In the genomic region with DNA sequence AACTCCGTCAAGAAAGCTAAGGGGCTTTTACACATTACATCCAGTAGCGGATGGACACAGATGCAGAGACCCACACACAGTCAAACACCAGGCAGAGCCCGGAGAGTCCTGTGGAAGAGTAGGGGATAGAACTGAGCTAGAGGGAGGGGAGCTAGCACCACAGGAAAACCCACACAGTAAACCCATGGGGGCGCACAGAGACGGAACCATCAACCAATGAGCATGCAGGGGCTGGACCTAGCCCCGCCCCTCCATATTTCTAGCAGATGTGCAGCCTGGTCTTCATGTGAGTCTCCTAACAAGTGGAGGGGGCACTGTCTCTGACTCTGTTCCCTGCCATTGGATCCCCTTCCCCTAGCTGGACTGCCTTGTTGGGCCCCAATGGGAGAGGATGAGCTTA, we compare ENCODE assay signal across 18 mouse cellular contexts. TPM values are rescaled to one million over a fixed set of nuclear protein-coding genes. Genes with fewer than 3 reads are reported as not detected.
A peak's percentile ranks its signal among the peaks of the same experiment; 100 is the strongest.
DNase-seq lines count a peak whose midpoint lies in the region; ATAC-seq and TF ChIP-seq lines count a peak whose summit lies in the region.
"Had no signal": no experiment of that assay in that cellular context is flagged by ENCODE, and none has a peak within 500 bp of the region (broad histone marks: within the 10 kb centered on the region; RNA-seq: fewer than 3 reads in every experiment).

No protein-coding gene starts in this region.

- no peak for TF ChIP-seq POLR2A in thymus, adult 2 months (IDR thresholded peaks at IDR 0.05; ENCODE audit: control insufficient read depth, extremely low read depth, insufficient read depth, low read length, poor library complexity)

- no peak overlapping the region for H3K4me3 ChIP-seq in forebrain, embryonic 13.5 days
- H3K4me3 ChIP-seq in forebrain, embryonic 10.5 days = no peak overlapping the region
- no peak overlapping the region for H3K4me3 ChIP-seq in limb, embryonic 15.5 days
- H3K4me3 ChIP-seq in limb, embryonic 10.5 days = no peak overlapping the region
- H3K4me3 ChIP-seq in thymus, adult 2 months (ENCODE audit: control insufficient read depth, insufficient read depth, low read length) = no peak overlapping the region
- H3K4me3 ChIP-seq in lung, postnatal 0 days (ENCODE audit: low read depth, low read length) = no peak overlapping the region
- H3K4me3 ChIP-seq: embryonic facial prominence, embryonic 15.5 days; heart, embryonic 13.5 days had no signal

- TF ChIP-seq CTCF in thymus, adult 2 months (IDR thresholded peaks at IDR 0.05; ENCODE audit: borderline replicate concordance, control insufficient read depth, extremely low read depth, insufficient read depth, low read length, poor library complexity) = no peak
- TF ChIP-seq CTCF in lung, postnatal 0 days (IDR thresholded peaks at IDR 0.05) = no peak

- ATAC-seq in forebrain, embryonic 13.5 days = 0 out of 2 replicates have a peak, but pooled peaks have one; percentile 13
- 0 out of 2 replicates have a peak, but pooled peaks have one; percentile 53 for ATAC-seq in limb, embryonic 15.5 days (ENCODE audit: insufficient number of reproducible peaks, low FRiP score, low TSS enrichment, low read depth)
- no peak for ATAC-seq in lung, postnatal 0 days

- WGBS in forebrain, embryonic 13.5 days = 87% methylated on average over 6 of the region's 6 CpGs
- WGBS in forebrain, embryonic 10.5 days = 82% methylated on average over 6 of the region's 6 CpGs
- WGBS in limb, embryonic 15.5 days = 67% methylated on average over 6 of the region's 6 CpGs
- 72% methylated on average over 6 of the region's 6 CpGs for WGBS in limb, embryonic 10.5 days
- WGBS in thymus, adult 2 months = 54% methylated on average over 6 of the region's 6 CpGs
- 64% methylated on average over 6 of the region's 6 CpGs for WGBS in lung, postnatal 0 days

- H3K9ac ChIP-seq in forebrain, embryonic 13.5 days = no peak overlapping the region
- H3K9ac ChIP-seq in limb, embryonic 15.5 days = no peak overlapping the region
- H3K9ac ChIP-seq in lung, postnatal 0 days (replicated peaks; ENCODE audit: low read depth) = no peak overlapping the region
- H3K9ac ChIP-seq: embryonic facial prominence, embryonic 15.5 days; heart, embryonic 13.5 days had no signal

- no peaks in the 10 kb centered on the region for H3K27me3 ChIP-seq in forebrain, embryonic 13.5 days
- H3K27me3 ChIP-seq in forebrain, embryonic 10.5 days (ENCODE audit: poor library complexity, severe bottlenecking) = peaks cover 9% of the 10 kb centered on the region; the same call in 1 of the 2 replicates
- no peaks in the 10 kb centered on the region for H3K27me3 ChIP-seq in limb, embryonic 15.5 days
- H3K27me3 ChIP-seq in limb, embryonic 10.5 days (ENCODE audit: low read depth, poor library complexity, severe bottlenecking) = no peaks in the 10 kb centered on the region
- H3K27me3 ChIP-seq in thymus, adult 2 months (ENCODE audit: control insufficient read depth, insufficient read depth, low read length) = no peaks in the 10 kb centered on the region; the same call in 1 of the 2 replicates
- no peaks in the 10 kb centered on the region for H3K27me3 ChIP-seq in lung, postnatal 0 days (replicated peaks; ENCODE audit: insufficient read depth, low read length)
- H3K27me3 ChIP-seq: embryonic facial prominence, embryonic 15.5 days; heart, embryonic 13.5 days had no signal

- H3K9me3 ChIP-seq in forebrain, embryonic 13.5 days (replicated peaks) = no peaks in the 10 kb centered on the region
- H3K9me3 ChIP-seq in forebrain, embryonic 10.5 days = peaks cover 4% of the 10 kb centered on the region; the same call in 1 of the 2 replicates
- no peaks in the 10 kb centered on the region for H3K9me3 ChIP-seq in limb, embryonic 15.5 days
- H3K9me3 ChIP-seq in limb, embryonic 10.5 days (replicated peaks) = no peaks in the 10 kb centered on the region
- no peaks in the 10 kb centered on the region for H3K9me3 ChIP-seq in lung, postnatal 0 days (ENCODE audit: low read length)
- H3K9me3 ChIP-seq: embryonic facial prominence, embryonic 15.5 days had no signal

- no peak for DNase-seq in forebrain, embryonic 10.5 days (ENCODE audit: extremely low spot score, low spot score)
- DNase-seq in limb, embryonic 10.5 days (ENCODE audit: low spot score) = no peak
- DNase-seq in A20 (ENCODE audit: low read depth, low spot score) = peak; percentile 11
- peak; percentile 51 for DNase-seq in thymus, adult 2 months
- DNase-seq in lung, postnatal 0 days (ENCODE audit: low spot score) = no peak
- no peak for DNase-seq in ovary, postnatal 10 days (ENCODE audit: low spot score)
- DNase-seq: adrenal gland, adult 8-10 months; cerebellum, adult 18-20 months; gastrocnemius, postnatal 25 days; kidney, postnatal 25 days; layer of hippocampus, adult 9-11 months; right cerebral cortex, postnatal 25 days had no signal

- H3K27ac ChIP-seq in forebrain, embryonic 13.5 days = no peak overlapping the region
- no peak overlapping the region for H3K27ac ChIP-seq in forebrain, embryonic 10.5 days
- H3K27ac ChIP-seq in limb, embryonic 15.5 days = no peak overlapping the region
- H3K27ac ChIP-seq in limb, embryonic 10.5 days = no peak overlapping the region
- no peak overlapping the region for H3K27ac ChIP-seq in thymus, adult 2 months (ENCODE audit: control insufficient read depth, insufficient read depth, low read length)
- no peak overlapping the region for H3K27ac ChIP-seq in lung, postnatal 0 days (ENCODE audit: low read length)
- H3K27ac ChIP-seq: embryonic facial prominence, embryonic 15.5 days; heart, embryonic 13.5 days had no signal

- no peak for TF ChIP-seq EP300 in lung, postnatal 0 days (IDR thresholded peaks at IDR 0.05)

- H3K4me1 ChIP-seq in forebrain, embryonic 13.5 days = peaks cover 5% of the 10 kb centered on the region
- H3K4me1 ChIP-seq in forebrain, embryonic 10.5 days = peaks cover 8% of the 10 kb centered on the region
- H3K4me1 ChIP-seq in limb, embryonic 15.5 days = peaks cover 18% of the 10 kb centered on the region; the same call in 1 of the 2 replicates
- H3K4me1 ChIP-seq in limb, embryonic 10.5 days = peaks cover 15% of the 10 kb centered on the region
- H3K4me1 ChIP-seq in thymus, adult 2 months (replicated peaks; ENCODE audit: control insufficient read depth, insufficient read depth, low read length) = peaks cover 12% of the 10 kb centered on the region
- H3K4me1 ChIP-seq in lung, postnatal 0 days (ENCODE audit: insufficient read depth, low read depth, low read length) = no peaks in the 10 kb centered on the region

- no peak overlapping the region for H3K4me2 ChIP-seq in forebrain, embryonic 13.5 days
- no peak overlapping the region for H3K4me2 ChIP-seq in limb, embryonic 15.5 days
- no peak overlapping the region for H3K4me2 ChIP-seq in lung, postnatal 0 days (replicated peaks; ENCODE audit: low read depth, low read length)
- H3K4me2 ChIP-seq: embryonic facial prominence, embryonic 15.5 days; heart, embryonic 13.5 days; liver, embryonic 11.5 days had no signal

- no peaks in the 10 kb centered on the region for H3K36me3 ChIP-seq in forebrain, embryonic 13.5 days (ENCODE audit: poor library complexity, severe bottlenecking)
- H3K36me3 ChIP-seq in forebrain, embryonic 10.5 days (replicated peaks) = no peaks in the 10 kb centered on the region
- no peaks in the 10 kb centered on the region for H3K36me3 ChIP-seq in limb, embryonic 15.5 days
- H3K36me3 ChIP-seq in limb, embryonic 10.5 days = no peaks in the 10 kb centered on the region
- no peaks in the 10 kb centered on the region for H3K36me3 ChIP-seq in thymus, adult 2 months (ENCODE audit: control insufficient read depth, insufficient read depth, low read length)
- H3K36me3 ChIP-seq in lung, postnatal 0 days (ENCODE audit: insufficient read depth, low read length) = no peaks in the 10 kb centered on the region
- H3K36me3 ChIP-seq: embryonic facial prominence, embryonic 15.5 days; G1E; heart, embryonic 13.5 days had no signal

RNA-seq across cellular contexts. Expression of gene 1500009L16Rik, which starts 5.9 kb away (rescaled TPM):
- polyA plus RNA-seq in forebrain, embryonic 13.5 days (2015; fragmentation: Nextera tagmentation; extraction: Ambion mirVana) = 42.2 and 51.7 TPM in 2 replicates
- 44.0 and 49.2 TPM in 2 replicates for polyA plus RNA-seq in forebrain, embryonic 10.5 days (2016; fragmentation: Nextera tagmentation; extraction: Ambion mirVana)
- polyA plus RNA-seq in limb, embryonic 15.5 days (2015; fragmentation: Nextera tagmentation; extraction: Ambion mirVana) = 26.0 and 28.0 TPM in 2 replicates
- 36.9 and 46.6 TPM in 2 replicates for polyA plus RNA-seq in limb, embryonic 10.5 days (2016; fragmentation: Nextera tagmentation; extraction: Ambion mirVana)
- 7.8 and 14.5 TPM in 2 replicates for polyA plus RNA-seq in thymus, adult 2 months (2012; rRNA removed)
- 19.6 and 21.5 TPM in 2 replicates for polyA plus RNA-seq in lung, postnatal 0 days (2015; fragmentation: Nextera tagmentation; extraction: Ambion mirVana)
- polyA plus RNA-seq: G1E had no signal

Comparison
In these comparisons a context has a peak if more than half of its experiments do, and no peak if none do; other contexts are left out.
1. DNase-seq: peak in A20 (single experiment) and thymus, adult 2 months (single experiment); none in forebrain, embryonic 10.5 days (single experiment), limb, embryonic 10.5 days (single experiment), lung, postnatal 0 days (single experiment) and ovary, postnatal 10 days (single experiment).